22 mouse cellular contexts compared by ENCODE assay signal in genomic region chr6:82293507-82293906, GRCm38 (mm10).
DNase-seq lines count a peak whose midpoint lies in the region; ATAC-seq and TF ChIP-seq lines count a peak whose summit lies in the region.
"Had no signal": no experiment of that assay in that cellular context is flagged by ENCODE, and none has a peak within 500 bp of the region (broad histone marks: within the 10 kb centered on the region; RNA-seq: fewer than 3 reads in every experiment).

No protein-coding gene starts in this region.

- TF ChIP-seq RAD21 in CH12.LX (IDR thresholded peaks at IDR 0.05; ENCODE audit: low read depth, low read length), result peak; percentile 14

- no peaks in the 10 kb centered on the region for H3K27me3 ChIP-seq in kidney, embryonic 16.5 days (ENCODE audit: insufficient read depth, low read length)
- H3K27me3 ChIP-seq in CH12.LX (replicated peaks), result no peaks in the 10 kb centered on the region
- no peaks in the 10 kb centered on the region for H3K27me3 ChIP-seq in liver, embryonic 12.5 days (replicated peaks)
- H3K27me3 ChIP-seq: forebrain, embryonic 13.5 days; limb, embryonic 12.5 days; liver, embryonic 13.5 days; neural tube, embryonic 13.5 days had no signal

- no peak for ATAC-seq in kidney, embryonic 16.5 days (ENCODE audit: low FRiP score, low TSS enrichment)
- no peak for ATAC-seq in liver, embryonic 12.5 days
- ATAC-seq: CD4-positive, CD25-positive, alpha-beta regulatory T cell, adult 4 months; forebrain, embryonic 13.5 days had no signal

- DNase-seq in cerebellum, postnatal 10 days, result peak; percentile 7 to 11
- DNase-seq in cerebellum, adult 11 months, result no peak
- DNase-seq in kidney, postnatal 4 days, result peak; percentile 3 to 4
- no peak for DNase-seq in CH12.LX (ENCODE audit: extremely low read depth)
- DNase-seq in ZHBTc4 (ENCODE audit: low read depth, low spot score), result peak; percentile 31
- DNase-seq: adrenal gland, adult 8-10 months; cerebellum, adult 11-12 months; gastrocnemius, postnatal 25 days; kidney, adult 8-10 months; liver, embryonic 13.5 days; lung, embryonic 14.5 days; lung, postnatal 4 days; right cerebral cortex, adult 18-20 months; thymus, postnatal 14 days had no signal

- H3K9ac ChIP-seq in kidney, embryonic 16.5 days (replicated peaks; ENCODE audit: low read length), result no peak overlapping the region
- no peak overlapping the region for H3K9ac ChIP-seq in CH12.LX (ENCODE audit: insufficient read depth, low read depth)
- H3K9ac ChIP-seq in liver, embryonic 12.5 days, result no peak overlapping the region
- H3K9ac ChIP-seq: forebrain, embryonic 13.5 days; limb, embryonic 12.5 days; liver, embryonic 13.5 days; lung, embryonic 14.5 days; neural tube, embryonic 13.5 days had no signal

- TF ChIP-seq POLR2A in CH12.LX (IDR thresholded peaks at IDR 0.05; ENCODE audit: low read depth, low read length), result no peak

- no peak for TF ChIP-seq EP300 in CH12.LX (IDR thresholded peaks at IDR 0.05; ENCODE audit: low read length)

- H3K27ac ChIP-seq in kidney, embryonic 16.5 days (ENCODE audit: low read length), result no peak overlapping the region
- no peak overlapping the region for H3K27ac ChIP-seq in CH12.LX (ENCODE audit: insufficient read depth, low read depth)
- no peak overlapping the region for H3K27ac ChIP-seq in liver, embryonic 12.5 days
- H3K27ac ChIP-seq: embryonic facial prominence, embryonic 10.5 days; forebrain, embryonic 13.5 days; limb, embryonic 12.5 days; liver, embryonic 13.5 days; midbrain, embryonic 10.5 days; neural tube, embryonic 13.5 days had no signal

- 79% methylated on average over 1 of the region's 1 CpGs for WGBS in kidney, embryonic 16.5 days
- WGBS in liver, embryonic 12.5 days (ENCODE audit: insufficient replicate concordance), result 67% methylated on average over 1 of the region's 1 CpGs

- no peak overlapping the region for H3K4me3 ChIP-seq in kidney, embryonic 16.5 days (ENCODE audit: low read length)
- no peak overlapping the region for H3K4me3 ChIP-seq in CH12.LX (replicated peaks in 1 of 3; ENCODE audit: low read depth in 2 of 3, low read length in 2 of 3, poor library complexity in 1 of 3)
- no peak overlapping the region for H3K4me3 ChIP-seq in liver, embryonic 12.5 days
- H3K4me3 ChIP-seq: embryonic facial prominence, embryonic 10.5 days; forebrain, embryonic 13.5 days; limb, embryonic 12.5 days; liver, embryonic 13.5 days; midbrain, embryonic 10.5 days; neural tube, embryonic 13.5 days had no signal

- no peaks in the 10 kb centered on the region for H3K36me3 ChIP-seq in kidney, embryonic 16.5 days (ENCODE audit: insufficient read depth, low read length)
- no peaks in the 10 kb centered on the region for H3K36me3 ChIP-seq in CH12.LX (replicated peaks in 1 of 2; ENCODE audit: control insufficient read depth in 1 of 2, insufficient read depth in 1 of 2, low read length in 1 of 2)
- no peaks in the 10 kb centered on the region for H3K36me3 ChIP-seq in liver, embryonic 12.5 days
- H3K36me3 ChIP-seq: embryonic facial prominence, embryonic 10.5 days; limb, embryonic 12.5 days; liver, embryonic 13.5 days; midbrain, embryonic 10.5 days; neural tube, embryonic 13.5 days had no signal

- in situ Hi-C loops in CH12.LX (cut with MboI; ENCODE audit: low pct_ligation_motif_present, low pct_unique_long_range_greater_than_20kb, low sequenced_read_pairs), result no loop called here

- no peaks in the 10 kb centered on the region for H3K79me2 ChIP-seq in CH12.LX (replicated peaks; ENCODE audit: control insufficient read depth, extremely low read depth, insufficient read depth, poor library complexity, severe bottlenecking)

- dilution Hi-C loops in CH12.LX (cut with MboI; ENCODE audit: extremely low pct_ligation_motif_present, extremely low pct_unique_long_range_greater_than_20kb, low sequenced_read_pairs), result no loop called here

- no peaks in the 10 kb centered on the region for H3K4me1 ChIP-seq in kidney, embryonic 16.5 days (ENCODE audit: insufficient read depth, low read length)
- no peaks in the 10 kb centered on the region for H3K4me1 ChIP-seq in CH12.LX (ENCODE audit: control insufficient read depth in 1 of 2, insufficient read depth in 2 of 2)
- no peaks in the 10 kb centered on the region for H3K4me1 ChIP-seq in liver, embryonic 12.5 days
- H3K4me1 ChIP-seq: embryonic facial prominence, embryonic 10.5 days; limb, embryonic 12.5 days; liver, embryonic 13.5 days; midbrain, embryonic 10.5 days; neural tube, embryonic 13.5 days had no signal

- no peak overlapping the region for H3K4me2 ChIP-seq in kidney, embryonic 16.5 days (replicated peaks; ENCODE audit: low read depth, low read length)
- H3K4me2 ChIP-seq in CH12.LX (ENCODE audit: insufficient read depth, low read depth, poor library complexity, severe bottlenecking), result no peak overlapping the region
- H3K4me2 ChIP-seq in liver, embryonic 12.5 days, result no peak overlapping the region
- H3K4me2 ChIP-seq: forebrain, embryonic 13.5 days; limb, embryonic 12.5 days; liver, embryonic 13.5 days; lung, embryonic 14.5 days; neural tube, embryonic 13.5 days had no signal

- no peaks in the 10 kb centered on the region for H3K9me3 ChIP-seq in kidney, embryonic 16.5 days (ENCODE audit: low read length)
- peaks cover 7% of the 10 kb centered on the region for H3K9me3 ChIP-seq in CH12.LX (replicated peaks; ENCODE audit: low read length)
- no peaks in the 10 kb centered on the region; the same call in 1 of the 2 replicates for H3K9me3 ChIP-seq in liver, embryonic 12.5 days (replicated peaks)
- H3K9me3 ChIP-seq: embryonic facial prominence, embryonic 10.5 days; forebrain, embryonic 13.5 days; limb, embryonic 12.5 days; liver, embryonic 13.5 days; midbrain, embryonic 10.5 days; neural tube, embryonic 13.5 days had no signal

- no peak for TF ChIP-seq CTCF in CH12.LX (conservative IDR thresholded peaks at IDR 0.05 in 1 of 2, IDR thresholded peaks at IDR 0.05 in 1 of 2; ENCODE audit: low read depth in 2 of 2, low read length in 2 of 2)

TF ChIP-seq in CH12.LX, 34 proteins besides CTCF, POLR2A, EP300 and RAD21:
- TF ChIP-seq CHD1 (IDR thresholded peaks at IDR 0.05; ENCODE audit: low read depth, low read length), result no peak
- no peak for TF ChIP-seq TBP (conservative IDR thresholded peaks at IDR 0.05; ENCODE audit: low read depth, low read length)
- no peak for TF ChIP-seq USF1 (IDR thresholded peaks at IDR 0.05; ENCODE audit: low read depth, low read length)
TF ChIP-seq in CH12.LX: peak in this region for 0.

Comparison
In these comparisons a context has a peak if more than half of its experiments do, and no peak if none do; other contexts are left out.
1. DNase-seq: peak in cerebellum, postnatal 10 days (2 of 2), kidney, postnatal 4 days (2 of 2) and ZHBTc4 (single experiment); none in cerebellum, adult 11 months (single experiment) and CH12.LX (single experiment).